Mouse (Mus musculus) hematopoietic stem cell, adult 5-6 weeks (primary cell): ENCODE results near the gene Slc5a5. TPM values are rescaled to one million over a fixed set of nuclear protein-coding genes. Genes with fewer than 3 reads are reported as not detected.
A peak's percentile ranks its signal among the peaks of the same experiment; 100 is the strongest.

Experiments
- ATAC-seq, 2 experiments: fragments of 125-278 bp in 1 of 2; replicated peaks in 1 of 2; 2 replicates each; pipeline ENCODE4 v1.8.0; 2016 to 2017; ENCODE audit warnings: inconsistent platforms in 2 of 2, mild to moderate bottlenecking in 2 of 2, moderate number of reproducible peaks in 2 of 2, low read depth in 1 of 2, moderate TSS enrichment in 1 of 2; ENCODE audit not compliant: low FRiP score in 2 of 2, poor library complexity in 2 of 2, severe bottlenecking in 2 of 2, insufficient read depth in 1 of 2, low TSS enrichment in 1 of 2
- total RNA-seq: library from RNA; stranded (forward); fragments of 172-1452, 232-1000 nt; gene quantifications from 2 replicates; pipeline ENCODE4 v1.2.3, GENCODE M21; 2017

The Slc5a5 gene
- total RNA-seq, 1 experiment from 2014 or later, result not detected

DNA sequence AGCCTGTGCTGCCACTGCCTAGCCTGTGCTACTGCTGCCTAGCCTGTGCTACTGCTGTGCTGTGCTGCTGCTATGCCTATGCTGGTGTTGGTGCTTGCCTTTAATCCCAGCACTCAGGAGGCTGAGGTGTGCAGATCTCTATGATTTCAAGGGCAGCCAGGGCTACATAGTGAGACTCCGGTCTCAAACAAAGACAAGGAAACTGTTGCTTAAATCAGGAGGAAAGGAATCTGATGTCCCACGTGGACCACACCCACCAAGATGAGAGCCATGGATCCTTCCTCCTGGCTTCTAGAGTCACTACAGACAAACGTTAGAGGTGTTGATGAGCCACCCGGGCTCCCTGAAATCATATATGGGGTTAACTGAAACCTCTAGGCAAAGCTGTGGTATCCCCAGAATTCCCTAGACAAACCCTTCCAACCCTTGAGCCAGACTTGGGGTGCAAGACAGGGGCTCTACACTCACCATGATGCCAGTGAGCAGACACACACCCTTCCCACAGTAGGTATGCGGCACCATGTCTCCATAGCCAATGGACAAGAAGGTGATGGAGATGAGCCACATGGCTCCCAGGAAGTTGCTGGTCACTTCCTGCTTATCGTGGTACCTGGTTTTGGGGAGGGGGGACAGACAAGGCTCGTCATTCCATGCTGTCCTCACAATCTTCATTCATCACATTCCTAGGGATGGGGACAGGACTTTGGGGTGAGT is 42.3 kb downstream of the Slc5a5 start:
- no peak for ATAC-seq

- ATAC-seq, result no peak
These were observed 43.1 kb downstream of the Slc5a5 start for GRCm38 (mm10) chr8:70849333-70849990.

- no peak for ATAC-seq
These were observed 46.0 kb downstream of the Slc5a5 start for GRCm38 (mm10) chr8:70846371-70847154.

DNA sequence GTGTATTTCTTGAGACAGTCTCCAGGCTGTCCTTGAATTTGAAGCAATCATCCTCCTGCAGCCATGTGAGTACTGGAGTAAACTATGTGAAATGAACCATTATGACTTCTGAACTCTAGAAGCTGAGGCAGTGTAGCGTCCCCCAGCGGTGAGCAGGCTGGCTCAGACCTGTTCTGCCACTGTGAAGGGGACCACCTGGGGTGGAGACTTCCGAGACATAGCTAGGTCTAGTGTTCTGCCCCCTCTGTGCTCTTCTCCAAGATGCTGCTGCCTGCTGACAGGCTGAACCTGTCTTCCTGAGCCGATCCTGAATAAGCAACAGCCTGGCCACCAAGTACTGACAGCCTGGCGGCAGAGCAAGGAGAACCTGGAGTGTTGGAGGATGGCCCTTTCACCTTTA is 47.4 kb downstream of the Slc5a5 start:
- ATAC-seq, result no peak

- peak; percentile 27 to 50 for ATAC-seq
These were observed 48.0 kb downstream of the Slc5a5 start for GRCm38 (mm10) chr8:70844523-70844922.

- no peak for ATAC-seq
These were observed 48.6 kb downstream of the Slc5a5 start for GRCm38 (mm10) chr8:70843941-70844340.

GRCm38 (mm10) chr8:70843214-70843773 is 49.3 kb downstream of the Slc5a5 start:
- ATAC-seq, result no peak

- ATAC-seq, result no peak
These were observed 50.1 kb downstream of the Slc5a5 start for GRCm38 (mm10) chr8:70842484-70842883.

GRCm38 (mm10) chr8:70841147-70842072 is 51.1 kb downstream of the Slc5a5 start:
- peak; percentile 18 to 33; a peak in 2 of 4 replicates for ATAC-seq

- ATAC-seq, result no peak
These were observed 52.0 kb downstream of the Slc5a5 start for GRCm38 (mm10) chr8:70840590-70840989.

GRCm38 (mm10) chr8:70839408-70840351 is 52.9 kb downstream of the Slc5a5 start, which contains the start of gene Arrdc2:
Gene Arrdc2, minus strand, starts transcription at chr8:70839720.
- ATAC-seq, result peak; percentile 86 to 87

- no peak; a peak in 1 of 4 replicates for ATAC-seq
These were observed 53.7 kb downstream of the Slc5a5 start for GRCm38 (mm10) chr8:70838654-70839407.

DNA sequence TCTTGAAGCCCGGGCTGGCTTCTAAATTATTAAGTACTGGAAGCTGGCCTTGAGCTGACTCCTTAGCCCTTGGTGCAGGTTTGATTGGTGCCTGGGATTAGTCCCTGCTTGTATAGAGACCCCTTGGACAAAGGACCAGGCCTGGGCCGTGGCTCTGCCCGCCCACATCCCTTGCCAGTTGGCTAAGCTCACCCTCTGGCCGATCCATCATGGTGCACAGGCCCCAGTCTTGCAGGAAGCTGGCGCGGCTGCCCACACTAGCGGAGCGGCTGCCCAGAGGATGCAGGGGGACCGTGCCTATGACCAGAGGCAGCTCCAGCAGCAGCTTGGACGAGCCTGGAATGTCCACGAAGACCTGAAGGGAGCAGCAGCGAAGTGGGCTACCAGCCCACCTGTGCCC is 55.9 kb downstream of the Slc5a5 start:
- no peak for ATAC-seq

- ATAC-seq, result no peak
These were observed 58.5 kb downstream of the Slc5a5 start for GRCm38 (mm10) chr8:70834071-70834470.

GRCm38 (mm10) chr8:70833520-70833919 is 59.0 kb downstream of the Slc5a5 start:
- ATAC-seq, result no peak
